Mouse (Mus musculus) lung, adult 2 months (tissue): ENCODE results near the gene Clcn7. TPM values are rescaled to one million over a fixed set of nuclear protein-coding genes. Genes with fewer than 3 reads are reported as not detected.

ENCODE experiments used
- DNase-seq: peaks from one replicate; pipeline ENCODE4 v3.0.0; 2022
- H3K4me1 ChIP-seq: fragments of 200-500 bp; 2 replicates; pipeline ENCODE4 v1.6.1; 2011; ENCODE audit warnings: low read length; ENCODE audit not compliant: control insufficient read depth, insufficient read depth
- H3K4me3 ChIP-seq: fragments of 200-500 bp; replicated peaks from 2 replicates; pipeline ENCODE3; 2011; ENCODE audit warnings: low read depth, mild to moderate bottlenecking, control low read depth, low read length; ENCODE audit errors: extremely low read depth
- CTCF ChIP-seq: fragments of 200-500 bp; IDR thresholded peaks from 2 replicates; pipeline ENCODE4 v1.5.1; 2011; ENCODE audit warnings: mild to moderate bottlenecking, low read length, control low read depth; ENCODE audit not compliant: insufficient read depth
- POLR2A ChIP-seq: fragments of 200-500 bp; IDR thresholded peaks from 2 replicates; pipeline ENCODE4 v1.6.1; 2011; ENCODE audit warnings: low read depth, mild to moderate bottlenecking, control low read depth, low read length, borderline replicate concordance; ENCODE audit errors: extremely low read depth
- WGBS: fragments of 180-500 bp; shearing (Covaris S2); methylation state at CpG from one replicate; pipeline ENCODE4 v1.1.7; 2018; 5-methylcytosine and 5-hydroxymethylcytosine counted together
- polyA plus RNA-seq: library from polyadenylated mRNA; depleted of rRNA; stranded (reverse); fragments of >200 nt; gene quantifications from 2 replicates; pipeline ENCODE4 v1.2.3, GENCODE M21; 2012

Gene Clcn7
- polyA plus RNA-seq, 1 experiment: 44.6 TPM

DNA sequence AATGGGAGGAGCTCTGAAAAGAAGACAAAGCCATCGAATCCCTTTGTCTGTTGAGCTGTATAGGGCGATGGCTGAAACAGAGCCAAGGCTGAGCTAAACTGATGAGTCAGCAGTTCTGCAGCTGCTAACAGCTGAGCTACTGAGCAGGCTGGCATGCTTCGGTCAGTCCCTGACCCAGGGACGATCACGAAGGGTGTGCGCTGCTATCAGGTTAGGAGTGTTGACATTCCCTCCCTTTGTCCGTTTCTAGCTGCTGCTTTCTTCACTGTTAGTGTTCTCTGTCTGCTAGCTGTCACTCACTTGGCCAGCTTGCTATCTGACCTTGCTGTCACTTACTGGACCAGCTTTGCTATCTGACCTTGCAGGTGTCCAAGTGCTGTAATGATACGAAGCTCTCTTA is 6.1 kb upstream of the Clcn7 start:
- Histone ChIP-seq H3K4me1 (no peaks in the 10 kb centered on the region), H3K4me3 (no peak overlapping the region)
- no peak for DNase-seq

GRCm38 (mm10) chr17:25127681-25128080 is 5.5 kb upstream of the Clcn7 start:
- no peak for DNase-seq
- WGBS: 57% methylated on average over 9 of the region's 9 CpGs
- Histone ChIP-seq H3K4me3 (no peak overlapping the region), H3K4me1 (no peaks in the 10 kb centered on the region)
- no peak for TF ChIP-seq POLR2A
- TF ChIP-seq CTCF: no peak

More for the DNA sequence above, 6.1 kb upstream of the Clcn7 start:
- 29% methylated on average over 8 of the region's 8 CpGs for WGBS
- TF ChIP-seq POLR2A (no peak), CTCF (no peak)

DNA sequence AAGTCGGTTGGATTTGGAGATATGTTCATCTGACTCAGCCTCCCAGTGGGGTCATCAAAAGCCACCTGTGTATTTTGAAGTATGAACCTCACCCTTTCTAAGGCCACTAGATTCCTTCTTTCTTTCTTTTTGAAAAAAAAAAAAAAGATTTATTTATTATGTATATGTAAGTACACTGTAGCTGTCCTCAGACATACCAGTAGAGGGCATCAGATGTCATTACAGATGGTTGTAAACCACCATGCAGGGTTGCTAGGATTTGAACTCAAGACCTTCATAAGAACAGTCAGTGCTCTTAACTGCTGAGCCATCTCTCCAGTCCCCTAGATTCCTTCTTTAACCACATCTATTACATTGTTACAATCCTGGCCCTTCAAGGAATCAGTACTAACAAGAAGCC is 3.1 kb upstream of the Clcn7 start:
- no peak for DNase-seq
- TF ChIP-seq POLR2A: no peak
- TF ChIP-seq CTCF: no peak
- whole genome bisulfite sequencing: 83% methylated on average over 1 of the region's 1 CpGs
- Histone ChIP-seq H3K4me3 (no peak overlapping the region), H3K4me1 (peaks cover 8% of the 10 kb centered on the region; the same call in 1 of the 2 replicates)

- peaks cover 8% of the 10 kb centered on the region; the same call in 1 of the 2 replicates for H3K4me1 ChIP-seq
- 86% methylated on average over 6 of the region's 6 CpGs for WGBS
- TF ChIP-seq CTCF: no peak
- TF ChIP-seq POLR2A: no peak
- no peak overlapping the region for H3K4me3 ChIP-seq
- DNase-seq: no peak
Measured at GRCm38 (mm10) chr17:25135622-25136021, 2.4 kb downstream of the Clcn7 start.

- WGBS: 97% methylated on average over 1 of the region's 1 CpGs
- TF ChIP-seq CTCF (no peak), POLR2A (no peak)
- H3K4me3 ChIP-seq: no peak overlapping the region
- H3K4me1 ChIP-seq: peaks cover 8% of the 10 kb centered on the region; the same call in 1 of the 2 replicates
- no peak for DNase-seq
Measured at GRCm38 (mm10) chr17:25138803-25139202, 5.6 kb downstream of the Clcn7 start.

DNA sequence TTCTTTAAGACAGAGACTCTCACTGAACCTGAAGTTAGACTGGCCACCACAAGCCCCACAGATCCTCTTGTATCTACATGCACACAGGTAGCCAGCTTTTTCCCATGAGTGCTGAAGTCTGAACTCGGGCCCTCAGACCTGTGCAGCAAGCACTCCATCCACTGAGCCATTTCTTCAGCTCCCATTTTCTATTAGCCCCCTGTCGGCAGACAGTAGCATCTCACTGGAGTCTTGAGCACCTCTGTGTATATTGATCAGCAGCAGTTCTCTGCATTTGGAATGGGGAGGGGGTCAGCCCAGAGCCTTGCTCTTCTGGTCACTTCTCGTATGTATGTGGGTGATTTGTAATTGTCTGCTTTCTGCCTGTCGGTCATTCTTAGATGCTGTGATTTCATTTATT is 6.8 kb downstream of the Clcn7 start:
- 63% methylated on average over 4 of the region's 4 CpGs for WGBS
- DNase-seq: no peak
- Histone ChIP-seq H3K4me3 (no peak overlapping the region), H3K4me1 (no peaks in the 10 kb centered on the region; the same call in 1 of the 2 replicates)
- TF ChIP-seq CTCF (0 out of 2 replicates have a peak, but pooled peaks have one; percentile 4), POLR2A (no peak)

DNA sequence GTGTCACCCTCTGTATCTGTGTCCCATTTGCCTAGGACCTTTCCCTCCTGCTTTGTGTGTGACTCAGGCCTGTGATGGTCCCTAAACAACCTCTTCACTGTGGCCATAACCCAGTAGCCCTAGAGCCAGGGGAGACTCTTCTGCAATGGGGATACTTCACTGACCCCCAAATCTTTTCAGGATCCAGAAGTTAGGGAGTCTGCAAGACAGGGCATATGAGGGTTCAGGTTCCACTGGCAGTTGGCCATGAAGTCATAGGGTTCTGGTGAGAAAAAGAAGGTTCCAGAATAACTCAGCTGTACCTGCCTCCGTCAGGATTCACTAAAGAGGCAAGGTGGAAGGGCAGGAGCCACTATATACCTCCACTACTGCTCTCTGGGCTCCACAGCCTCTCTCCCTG is 29.0 kb downstream of the Clcn7 start, which contains the start of gene Ccdc154:
TSS of gene Ccdc154 (plus strand) at position 301 of the 400 bp plus-strand sequence.
- TF ChIP-seq POLR2A: no peak
- TF ChIP-seq CTCF: no peak
- WGBS: 79% methylated on average over 1 of the region's 1 CpGs
- DNase-seq: no peak
- no peaks in the 10 kb centered on the region for H3K4me1 ChIP-seq
- H3K4me3 ChIP-seq: no peak within 1 kb of the TSS

- no peak overlapping the region for H3K4me3 ChIP-seq
- DNase-seq: no peak
- H3K4me1 ChIP-seq: no peaks in the 10 kb centered on the region
- 67% methylated on average over 7 of the region's 7 CpGs for WGBS
- TF ChIP-seq CTCF: no peak
- TF ChIP-seq POLR2A: no peak
Measured at GRCm38 (mm10) chr17:25163387-25163786, 30.2 kb downstream of the Clcn7 start.

- TF ChIP-seq CTCF (no peak), POLR2A (no peak)
- H3K4me3 ChIP-seq: no peak overlapping the region
- DNase-seq: no peak
- WGBS: 92% methylated on average over 3 of the region's 3 CpGs
- no peaks in the 10 kb centered on the region for H3K4me1 ChIP-seq
Measured at GRCm38 (mm10) chr17:25164770-25165169, 31.6 kb downstream of the Clcn7 start.

GRCm38 (mm10) chr17:25165970-25166671 is 32.9 kb downstream of the Clcn7 start:
- 35% methylated on average over 6 of the region's 6 CpGs for WGBS
- no peak for DNase-seq
- TF ChIP-seq POLR2A (no peak), CTCF (no peak)
- Histone ChIP-seq H3K4me1 (no peaks in the 10 kb centered on the region), H3K4me3 (no peak overlapping the region)
